Mouse (Mus musculus) ES-Bruce4 (cell line): ENCODE measurements around the gene Csf3r. TPM values are rescaled to one million over a fixed set of nuclear protein-coding genes. Genes with fewer than 3 reads are reported as not detected.

Source experiments
- H3K27ac ChIP-seq: 2 replicates; pipeline ENCODE4 v1.5.1; 2012; ENCODE audit warnings: low read length, inconsistent platforms; ENCODE audit not compliant: insufficient read depth
- H3K27me3 ChIP-seq: 2 replicates; pipeline ENCODE4 v1.6.1; 2012; ENCODE audit warnings: mild to moderate bottlenecking, low read length, inconsistent platforms; ENCODE audit not compliant: control insufficient read depth, poor library complexity, insufficient read depth, severe bottlenecking
- H3K36me3 ChIP-seq: 2 replicates; pipeline ENCODE4 v1.6.1; 2012; ENCODE audit warnings: inconsistent platforms, mild to moderate bottlenecking, low read length, moderate library complexity; ENCODE audit not compliant: control insufficient read depth, poor library complexity, insufficient read depth, severe bottlenecking
- H3K4me1 ChIP-seq: one replicate; pipeline ENCODE4 v1.8.1; 2011; ENCODE audit warnings: low read length; ENCODE audit not compliant: control insufficient read depth, insufficient read depth
- H3K4me3 ChIP-seq: 2 replicates; pipeline ENCODE4 v1.5.1; 2011; ENCODE audit warnings: low read depth, mild to moderate bottlenecking, low read length
- H3K9ac ChIP-seq: 2 replicates; pipeline ENCODE4 v1.6.1; 2012; ENCODE audit warnings: low read depth, mild to moderate bottlenecking, inconsistent platforms; ENCODE audit not compliant: poor library complexity, severe bottlenecking
- H3K9me3 ChIP-seq: replicated peaks from 2 replicates; pipeline ENCODE4 v1.6.1; 2012; ENCODE audit warnings: mild to moderate bottlenecking, low read length, inconsistent platforms; ENCODE audit not compliant: control insufficient read depth, poor library complexity, insufficient read depth, severe bottlenecking
- CTCF ChIP-seq: IDR thresholded peaks from one replicate; pipeline ENCODE4 v1.8.1; 2011; ENCODE audit warnings: low read depth, low read length
- EP300 ChIP-seq: IDR thresholded peaks from 2 replicates; pipeline ENCODE4 v1.6.1; 2011; ENCODE audit warnings: low read depth, low read length; ENCODE audit not compliant: insufficient read depth
- POLR2A ChIP-seq: IDR thresholded peaks from one replicate; pipeline ENCODE4 v1.8.1; 2011; ENCODE audit warnings: low read length; ENCODE audit not compliant: insufficient read depth
- polyA plus RNA-seq: library from polyadenylated mRNA; stranded (reverse); fragments of >200 nt; gene quantifications from 2 replicates; pipeline ENCODE4 v1.2.4, GENCODE M21; 2011; ENCODE audit warnings: low read depth; ENCODE audit not compliant: missing spikeins, insufficient read depth, insufficient read length

The Csf3r gene
- polyA plus RNA-seq, 1 experiment: not detected

GRCm38 (mm10) chr4:125990143-125990542 is 34.2 kb upstream of the Csf3r start:
- TF ChIP-seq CTCF (peak; percentile 96), POLR2A (no peak), EP300 (no peak)
- Histone ChIP-seq H3K9ac (no peak overlapping the region), H3K9me3 (no peaks in the 10 kb centered on the region), H3K27ac (no peak overlapping the region), H3K36me3 (no peaks in the 10 kb centered on the region), H3K4me1 (peaks cover 4% of the 10 kb centered on the region), H3K27me3 (no peaks in the 10 kb centered on the region), H3K4me3 (no peak overlapping the region)

GRCm38 (mm10) chr4:125992206-125992605 is 32.1 kb upstream of the Csf3r start:
- peak overlapping the region; percentile 41; the same call in 1 of the 2 replicates for H3K27ac ChIP-seq
- no peak overlapping the region for H3K9ac ChIP-seq
- peaks cover 4% of the 10 kb centered on the region for H3K4me1 ChIP-seq
- H3K36me3 ChIP-seq: no peaks in the 10 kb centered on the region
- H3K27me3 ChIP-seq: no peaks in the 10 kb centered on the region
- no peak overlapping the region for H3K4me3 ChIP-seq
- H3K9me3 ChIP-seq: no peaks in the 10 kb centered on the region
- TF ChIP-seq EP300: peak; percentile 84
- TF ChIP-seq POLR2A: no peak
- no peak for TF ChIP-seq CTCF

- peaks cover 4% of the 10 kb centered on the region for H3K4me1 ChIP-seq
- H3K9ac ChIP-seq: no peak overlapping the region
- peak overlapping the region; percentile 27 for H3K27ac ChIP-seq
- no peaks in the 10 kb centered on the region for H3K27me3 ChIP-seq
- no peak for TF ChIP-seq POLR2A
- TF ChIP-seq EP300: no peak
- TF ChIP-seq CTCF: no peak
- no peak overlapping the region for H3K4me3 ChIP-seq
- H3K9me3 ChIP-seq: peaks cover 6% of the 10 kb centered on the region; the same call in 1 of the 2 replicates
- H3K36me3 ChIP-seq: no peaks in the 10 kb centered on the region
These were observed 31.4 kb upstream of the Csf3r start for GRCm38 (mm10) chr4:125992906-125993305.

- H3K4me1 ChIP-seq: peaks cover 6% of the 10 kb centered on the region
- no peaks in the 10 kb centered on the region for H3K36me3 ChIP-seq
- H3K9ac ChIP-seq: no peak overlapping the region
- peaks cover 11% of the 10 kb centered on the region; the same call in 1 of the 2 replicates for H3K9me3 ChIP-seq
- TF ChIP-seq EP300 (no peak), CTCF (no peak), POLR2A (no peak)
- no peak overlapping the region for H3K27ac ChIP-seq
- no peak overlapping the region for H3K4me3 ChIP-seq
- H3K27me3 ChIP-seq: no peaks in the 10 kb centered on the region
These were observed 27.8 kb upstream of the Csf3r start for GRCm38 (mm10) chr4:125996576-125996975.

- Histone ChIP-seq H3K4me3 (no peak overlapping the region), H3K4me1 (peaks cover 10% of the 10 kb centered on the region), H3K27me3 (no peaks in the 10 kb centered on the region), H3K9me3 (peaks cover 11% of the 10 kb centered on the region; the same call in 1 of the 2 replicates), H3K27ac (no peak overlapping the region), H3K36me3 (no peaks in the 10 kb centered on the region), H3K9ac (no peak overlapping the region)
- TF ChIP-seq CTCF (no peak), EP300 (no peak), POLR2A (no peak)
These were observed 26.5 kb upstream of the Csf3r start for GRCm38 (mm10) chr4:125997826-125998225.

- H3K27me3 ChIP-seq: no peaks in the 10 kb centered on the region
- peaks cover 6% of the 10 kb centered on the region for H3K4me1 ChIP-seq
- H3K9ac ChIP-seq: no peak overlapping the region
- H3K9me3 ChIP-seq: peaks cover 11% of the 10 kb centered on the region; the same call in 1 of the 2 replicates
- no peaks in the 10 kb centered on the region for H3K36me3 ChIP-seq
- no peak overlapping the region for H3K4me3 ChIP-seq
- TF ChIP-seq CTCF: peak; percentile 30
- TF ChIP-seq POLR2A: no peak
- peak; percentile 76 for TF ChIP-seq EP300
- H3K27ac ChIP-seq: peak overlapping the region; percentile 41; the same call in 1 of the 2 replicates
These were observed 22.8 kb upstream of the Csf3r start for GRCm38 (mm10) chr4:126001311-126002199.
